17 mouse cellular contexts compared by ENCODE assay signal in genomic region chr14:22847011-22847786, GRCm38 (mm10).
DNase-seq lines count a peak whose midpoint lies in the region; TF ChIP-seq lines count a peak whose summit lies in the region.
"Had no signal": no experiment of that assay in that cellular context is flagged by ENCODE, and none has a peak within 500 bp of the region (broad histone marks: within the 10 kb centered on the region; RNA-seq: fewer than 3 reads in every experiment).

No protein-coding gene starts in this region.

- TF ChIP-seq CTCF in layer of hippocampus, adult 2 months (conservative IDR thresholded peaks at IDR 0.05) = no peak

- intact Hi-C loops in heart, postnatal 25 days (cut with DNase I) = no loop called here

- no peak overlapping the region for H3K27ac ChIP-seq in layer of hippocampus, adult 2 months
- H3K27ac ChIP-seq: forebrain, embryonic 12.5 days; hindbrain, postnatal 0 days; liver, embryonic 13.5 days; macrophage had no signal

- DNase-seq in adrenal gland, adult 2 months = peak; percentile 33
- DNase-seq in adrenal gland, adult 8-10 months = no peak
- DNase-seq in heart, adult 9 months (ENCODE audit: low spot score in 2 of 2) = peak; percentile 9 to 19
- no peak for DNase-seq in heart, postnatal 25 days (ENCODE audit: low spot score)
- peak; percentile 26 for DNase-seq in lung, postnatal 36 days
- DNase-seq in lung, postnatal 14 days = no peak
- no peak for DNase-seq in layer of hippocampus, adult 9-10 months (ENCODE audit: low spot score)
- DNase-seq in layer of hippocampus, adult 2 months (ENCODE audit: low spot score in 2 of 2) = no peak
- DNase-seq: cerebellum, adult 9-11 months; kidney, adult 18-20 months; kidney, postnatal 4 days; layer of hippocampus, postnatal 36 days; liver, embryonic 13.5 days; midbrain, embryonic 14.5 days had no signal

- H3K4me3 ChIP-seq in layer of hippocampus, adult 2 months = no peak overlapping the region
- H3K4me3 ChIP-seq: forebrain, embryonic 12.5 days; liver, embryonic 13.5 days had no signal

Comparison
In these comparisons a context has a peak if more than half of its experiments do, and no peak if none do; other contexts are left out.
1. DNase-seq: peak in adrenal gland, adult 2 months (single experiment), heart, adult 9 months (2 of 2) and lung, postnatal 36 days (single experiment); none in adrenal gland, adult 8-10 months (single experiment), heart, postnatal 25 days (single experiment), lung, postnatal 14 days (single experiment), layer of hippocampus, adult 9-10 months (single experiment) and layer of hippocampus, adult 2 months (0 of 2).